8 mouse cellular contexts compared by ENCODE assay signal in genomic region chr10:127187371-127188078, GRCm38 (mm10). TPM values are rescaled to one million over a fixed set of nuclear protein-coding genes. Genes with fewer than 3 reads are reported as not detected.
A peak's percentile ranks its signal among the peaks of the same experiment; 100 is the strongest.
DNase-seq lines count a peak whose midpoint lies in the region; ATAC-seq lines count a peak whose summit lies in the region.

No protein-coding gene starts in this region.

- peak overlapping the region in 1 of 2 experiments; percentile 66; a peak in 2 of 4 replicates for H3K4me3 ChIP-seq in heart, embryonic 14.5 days (ENCODE audit: control insufficient read depth in 1 of 2, insufficient read depth in 1 of 2, low read depth in 1 of 2, low read length in 2 of 2)
- H3K4me3 ChIP-seq in hindbrain, embryonic 12.5 days = peak overlapping the region; percentile 63
- peak overlapping the region; percentile 76 for H3K4me3 ChIP-seq in limb, embryonic 15.5 days
- H3K4me3 ChIP-seq in stomach, embryonic 15.5 days (replicated peaks) = peak overlapping the region; percentile 60

- ATAC-seq in heart, embryonic 14.5 days (ENCODE audit: insufficient number of reproducible peaks, insufficient read depth, low FRiP score, low read depth) = no peak
- 0 out of 2 replicates have a peak, but pooled peaks have one; percentile 1 for ATAC-seq in hindbrain, embryonic 12.5 days (ENCODE audit: low FRiP score)
- no peak for ATAC-seq in limb, embryonic 15.5 days (ENCODE audit: insufficient number of reproducible peaks, low FRiP score, low TSS enrichment, low read depth)
- ATAC-seq in stomach, embryonic 15.5 days (ENCODE audit: insufficient read depth, low FRiP score, low read depth) = no peak

- H3K27me3 ChIP-seq in heart, embryonic 14.5 days (ENCODE audit: control insufficient read depth, insufficient read depth, low read length) = peaks cover 25% of the 10 kb centered on the region
- H3K27me3 ChIP-seq in hindbrain, embryonic 12.5 days = peaks cover 9% of the 10 kb centered on the region; the same call in 1 of the 2 replicates
- H3K27me3 ChIP-seq in limb, embryonic 15.5 days = no peaks in the 10 kb centered on the region
- H3K27me3 ChIP-seq in stomach, embryonic 15.5 days (replicated peaks) = 0 out of 2 replicates have a peak, but pooled peaks cover 9% of the 10 kb centered on the region

- H3K9ac ChIP-seq in heart, embryonic 14.5 days (ENCODE audit: low read length) = peak overlapping the region; percentile 80
- peak overlapping the region; percentile 88 for H3K9ac ChIP-seq in hindbrain, embryonic 12.5 days
- H3K9ac ChIP-seq in limb, embryonic 15.5 days = no peak overlapping the region
- H3K9ac ChIP-seq in stomach, embryonic 15.5 days = no peak overlapping the region

- WGBS in heart, embryonic 14.5 days = 54% methylated on average over 10 of the region's 10 CpGs
- 39% methylated on average over 10 of the region's 10 CpGs for WGBS in hindbrain, embryonic 12.5 days
- WGBS in limb, embryonic 15.5 days = 37% methylated on average over 10 of the region's 10 CpGs
- 45% methylated on average over 10 of the region's 10 CpGs for WGBS in stomach, embryonic 15.5 days

- peaks cover 23% of the 10 kb centered on the region for H3K36me3 ChIP-seq in heart, embryonic 14.5 days (ENCODE audit: control insufficient read depth, insufficient read depth, low read length)
- peaks cover 14% of the 10 kb centered on the region; the same call in 1 of the 2 replicates for H3K36me3 ChIP-seq in hindbrain, embryonic 12.5 days
- peaks cover 58% of the 10 kb centered on the region for H3K36me3 ChIP-seq in limb, embryonic 15.5 days
- peaks cover 20% of the 10 kb centered on the region for H3K36me3 ChIP-seq in stomach, embryonic 15.5 days

- H3K27ac ChIP-seq in heart, embryonic 14.5 days (replicated peaks in 1 of 2; ENCODE audit: control insufficient read depth in 1 of 2, insufficient read depth in 1 of 2, low read depth in 2 of 2, low read length in 2 of 2) = no peak overlapping the region
- H3K27ac ChIP-seq in hindbrain, embryonic 12.5 days = peak overlapping the region; percentile 87
- H3K27ac ChIP-seq in limb, embryonic 15.5 days = peak overlapping the region; percentile 96
- peak overlapping the region; percentile 94 for H3K27ac ChIP-seq in stomach, embryonic 15.5 days

- no peak for DNase-seq in heart, postnatal 25 days (ENCODE audit: low spot score)
- DNase-seq in cerebellum, adult 9-10 months = peak; percentile 76
- DNase-seq in urinary bladder, postnatal 25 days (ENCODE audit: low spot score) = no peak
- DNase-seq in gastrocnemius, postnatal 14 days = no peak

- intact Hi-C loops in heart, postnatal 25 days (cut with DNase I) = no loop called here
- intact Hi-C loops in gastrocnemius, postnatal 14 days (cut with DNase I; ENCODE audit: low total_unique reads) = no loop called here

- peak overlapping the region; percentile 87 for H3K4me2 ChIP-seq in heart, embryonic 14.5 days (ENCODE audit: low read length)
- H3K4me2 ChIP-seq in hindbrain, embryonic 12.5 days (replicated peaks) = peak overlapping the region; percentile 96
- H3K4me2 ChIP-seq in limb, embryonic 15.5 days = peak overlapping the region; percentile 88
- peak overlapping the region; percentile 76 for H3K4me2 ChIP-seq in stomach, embryonic 15.5 days

- H3K9me3 ChIP-seq in heart, embryonic 14.5 days (ENCODE audit: control insufficient read depth, low read length) = no peaks in the 10 kb centered on the region
- no peaks in the 10 kb centered on the region for H3K9me3 ChIP-seq in hindbrain, embryonic 12.5 days (replicated peaks)
- H3K9me3 ChIP-seq in limb, embryonic 15.5 days = no peaks in the 10 kb centered on the region
- no peaks in the 10 kb centered on the region for H3K9me3 ChIP-seq in stomach, embryonic 15.5 days

- H3K4me1 ChIP-seq in heart, embryonic 14.5 days (ENCODE audit: control insufficient read depth in 2 of 2, insufficient read depth in 2 of 2, low read length in 2 of 2) = peaks cover 0 to 18% of the 10 kb centered on the region in 2 experiments; a peak in 3 of 4 replicates
- H3K4me1 ChIP-seq in hindbrain, embryonic 12.5 days = peaks cover 54% of the 10 kb centered on the region
- peaks cover 37% of the 10 kb centered on the region for H3K4me1 ChIP-seq in limb, embryonic 15.5 days
- peaks cover 40% of the 10 kb centered on the region for H3K4me1 ChIP-seq in stomach, embryonic 15.5 days

RNA-seq across cellular contexts. Expression of gene Arhgef25, which starts 2.4 kb away (rescaled TPM):
- polyA plus RNA-seq in heart, embryonic 14.5 days (2014; fragmentation: Nextera tagmentation; extraction: Ambion mirVana) = 18.2 and 22.8 TPM in 2 replicates
- total RNA-seq in heart, postnatal 25 days (2021) = 10 to 100 TPM; 10.9 to 12.7 TPM
- polyA plus RNA-seq in hindbrain, embryonic 12.5 days (2016; fragmentation: Nextera tagmentation; extraction: Ambion mirVana) = 52.2 and 61.4 TPM in 2 replicates
- 115 and 118 TPM in 2 replicates for polyA plus RNA-seq in limb, embryonic 15.5 days (2015; fragmentation: Nextera tagmentation; extraction: Ambion mirVana)
- 65.9 and 69.9 TPM in 2 replicates for polyA plus RNA-seq in stomach, embryonic 15.5 days (2015; fragmentation: Nextera tagmentation; extraction: Ambion mirVana)
- 10 to 100 TPM; 13.9 to 14.4 TPM for total RNA-seq in gastrocnemius, postnatal 14 days (2021)

RNA-seq across cellular contexts. Expression of gene Slc26a10, which starts 7.1 kb away (rescaled TPM):
- 17.4 and 19.3 TPM in 2 replicates for polyA plus RNA-seq in heart, embryonic 14.5 days (2014; fragmentation: Nextera tagmentation; extraction: Ambion mirVana)
- 10 to 100 TPM; 18.2 to 29.2 TPM for total RNA-seq in heart, postnatal 25 days (2021)
- 1.2 and 2.2 TPM in 2 replicates for polyA plus RNA-seq in hindbrain, embryonic 12.5 days (2016; fragmentation: Nextera tagmentation; extraction: Ambion mirVana)
- polyA plus RNA-seq in limb, embryonic 15.5 days (2015; fragmentation: Nextera tagmentation; extraction: Ambion mirVana) = 1.2 and 1.7 TPM in 2 replicates
- 1.1 and 1.3 TPM in 2 replicates for polyA plus RNA-seq in stomach, embryonic 15.5 days (2015; fragmentation: Nextera tagmentation; extraction: Ambion mirVana)
- total RNA-seq in gastrocnemius, postnatal 14 days (2021) = 1 to 10 TPM; 3.7 to 7.6 TPM

RNA-seq across cellular contexts. Expression of gene Dtx3, which starts 8.0 kb away (rescaled TPM):
- 73.3 and 75.7 TPM in 2 replicates for polyA plus RNA-seq in heart, embryonic 14.5 days (2014; fragmentation: Nextera tagmentation; extraction: Ambion mirVana)
- 10 to 100 TPM; 26.3 to 28.6 TPM for total RNA-seq in heart, postnatal 25 days (2021)
- 199 and 203 TPM in 2 replicates for polyA plus RNA-seq in hindbrain, embryonic 12.5 days (2016; fragmentation: Nextera tagmentation; extraction: Ambion mirVana)
- 140 and 144 TPM in 2 replicates for polyA plus RNA-seq in limb, embryonic 15.5 days (2015; fragmentation: Nextera tagmentation; extraction: Ambion mirVana)
- polyA plus RNA-seq in stomach, embryonic 15.5 days (2015; fragmentation: Nextera tagmentation; extraction: Ambion mirVana) = 90.4 and 106 TPM in 2 replicates
- 10 to 100 TPM; 22.2 to 24.8 TPM for total RNA-seq in gastrocnemius, postnatal 14 days (2021)

RNA-seq across cellular contexts. Expression of gene B4galnt1, which starts 22.5 kb away (rescaled TPM):
- 1.5 and 2.0 TPM in 2 replicates for polyA plus RNA-seq in heart, embryonic 14.5 days (2014; fragmentation: Nextera tagmentation; extraction: Ambion mirVana)
- total RNA-seq in heart, postnatal 25 days (2021) = 1 to 10 TPM; 1.5 to 1.6 TPM
- polyA plus RNA-seq in hindbrain, embryonic 12.5 days (2016; fragmentation: Nextera tagmentation; extraction: Ambion mirVana) = 21.6 and 25.8 TPM in 2 replicates
- polyA plus RNA-seq in limb, embryonic 15.5 days (2015; fragmentation: Nextera tagmentation; extraction: Ambion mirVana) = 12.3 and 12.4 TPM in 2 replicates
- 29.4 and 31.4 TPM in 2 replicates for polyA plus RNA-seq in stomach, embryonic 15.5 days (2015; fragmentation: Nextera tagmentation; extraction: Ambion mirVana)
- total RNA-seq in gastrocnemius, postnatal 14 days (2021) = 1 to 10 TPM; 1.5 to 1.9 TPM

RNA-seq across cellular contexts. Expression of gene Pip4k2c, which starts 23.9 kb away (rescaled TPM):
- 17.6 and 22.8 TPM in 2 replicates for polyA plus RNA-seq in heart, embryonic 14.5 days (2014; fragmentation: Nextera tagmentation; extraction: Ambion mirVana)
- total RNA-seq in heart, postnatal 25 days (2021) = 10 to 100 TPM; 23.3 to 24.6 TPM
- 23.2 and 24.9 TPM in 2 replicates for polyA plus RNA-seq in hindbrain, embryonic 12.5 days (2016; fragmentation: Nextera tagmentation; extraction: Ambion mirVana)
- 27.8 and 29.8 TPM in 2 replicates for polyA plus RNA-seq in limb, embryonic 15.5 days (2015; fragmentation: Nextera tagmentation; extraction: Ambion mirVana)
- 29.9 and 32.3 TPM in 2 replicates for polyA plus RNA-seq in stomach, embryonic 15.5 days (2015; fragmentation: Nextera tagmentation; extraction: Ambion mirVana)
- 1 to 10 TPM; 6.3 to 7.6 TPM for total RNA-seq in gastrocnemius, postnatal 14 days (2021)

Comparison
In these comparisons a context has a peak if more than half of its experiments do, and no peak if none do; other contexts are left out.
1. H3K27ac ChIP-seq: peak in hindbrain, embryonic 12.5 days (single experiment), limb, embryonic 15.5 days (single experiment) and stomach, embryonic 15.5 days (single experiment); none in heart, embryonic 14.5 days (0 of 2).
2. H3K9ac ChIP-seq: peak in heart, embryonic 14.5 days (single experiment) and hindbrain, embryonic 12.5 days (single experiment); none in limb, embryonic 15.5 days (single experiment) and stomach, embryonic 15.5 days (single experiment).
3. Peak in every context shown above with its lines, with median percentiles within 50 percentile points of each other: H3K4me2 ChIP-seq.